Mouse (Mus musculus) testis, adult 2 months (tissue): Measurements from ENCODE around the gene Vsig10. TPM values are rescaled to one million over a fixed set of nuclear protein-coding genes. Genes with fewer than 3 reads are reported as not detected.

Experiments
- H3K27ac ChIP-seq: fragments of 200-500 bp; 2 replicates; pipeline ENCODE4 v1.5.1; 2012; ENCODE audit warnings: low read depth, low read length; ENCODE audit not compliant: control insufficient read depth, insufficient read depth
- H3K27me3 ChIP-seq: fragments of 200-500 bp; 2 replicates; pipeline ENCODE4 v1.6.1; 2012; ENCODE audit warnings: mild to moderate bottlenecking, low read length, moderate library complexity; ENCODE audit not compliant: control insufficient read depth, insufficient read depth
- H3K36me3 ChIP-seq: fragments of 200-500 bp; 2 replicates; pipeline ENCODE4 v1.6.1; 2012; ENCODE audit warnings: mild to moderate bottlenecking, low read length; ENCODE audit not compliant: control insufficient read depth, insufficient read depth
- H3K4me1 ChIP-seq: fragments of 200-500 bp; 2 replicates; pipeline ENCODE4 v1.6.1; 2012; ENCODE audit warnings: low read length; ENCODE audit not compliant: control insufficient read depth, insufficient read depth
- H3K4me3 ChIP-seq: fragments of 200-500 bp; 2 replicates; pipeline ENCODE4 v1.5.1; 2012; ENCODE audit warnings: low read depth, mild to moderate bottlenecking, low read length, moderate library complexity, mixed read lengths; ENCODE audit not compliant: control insufficient read depth
- CTCF ChIP-seq: fragments of 200-500 bp; IDR thresholded peaks from 2 replicates; pipeline ENCODE4 v1.5.1; 2012; ENCODE audit warnings: low read depth, mild to moderate bottlenecking, inconsistent platforms, low read length, moderate library complexity; ENCODE audit not compliant: control insufficient read depth, insufficient read depth, insufficient replicate concordance
- POLR2A ChIP-seq: fragments of 200-500 bp; IDR thresholded peaks from 2 replicates; pipeline ENCODE4 v1.6.1; 2012; ENCODE audit warnings: low read depth, mild to moderate bottlenecking, inconsistent platforms, low read length, moderate library complexity; ENCODE audit not compliant: control insufficient read depth
- polyA plus RNA-seq: library from polyadenylated mRNA; depleted of rRNA; stranded (reverse); fragments of >200 nt; gene quantifications from 2 replicates; pipeline ENCODE4 v1.2.3, GENCODE M21; 2012

The Vsig10 gene
- polyA plus RNA-seq, 1 experiment: 16.6 TPM

GRCm38 (mm10) chr5:117347011-117347410 lies 28.1 kb downstream of the Vsig10 start:
- Histone ChIP-seq H3K36me3 (no peaks in the 10 kb centered on the region), H3K27ac (peak overlapping the region; percentile 36), H3K27me3 (no peaks in the 10 kb centered on the region), H3K4me3 (no peak overlapping the region), H3K4me1 (peaks cover 5% of the 10 kb centered on the region)
- TF ChIP-seq POLR2A: no peak
- no peak for TF ChIP-seq CTCF

GRCm38 (mm10) chr5:117347838-117348237 lies 29.0 kb downstream of the Vsig10 start:
- H3K4me1 ChIP-seq: peaks cover 5% of the 10 kb centered on the region
- peak overlapping the region; percentile 74 for H3K4me3 ChIP-seq
- TF ChIP-seq CTCF (no peak), POLR2A (no peak)
- H3K27me3 ChIP-seq: no peaks in the 10 kb centered on the region
- H3K36me3 ChIP-seq: no peaks in the 10 kb centered on the region
- H3K27ac ChIP-seq: peak overlapping the region; percentile 76; the same call in 1 of the 2 replicates

GRCm38 (mm10) chr5:117348279-117348678 lies 29.4 kb downstream of the Vsig10 start:
- peaks cover 5% of the 10 kb centered on the region for H3K4me1 ChIP-seq
- H3K36me3 ChIP-seq: no peaks in the 10 kb centered on the region
- TF ChIP-seq POLR2A (0 out of 2 replicates have a peak, but pooled peaks have one; percentile 17), CTCF (no peak)
- H3K4me3 ChIP-seq: peak overlapping the region; percentile 87
- H3K27ac ChIP-seq: peak overlapping the region; percentile 76; the same call in 1 of the 2 replicates
- no peaks in the 10 kb centered on the region for H3K27me3 ChIP-seq

GRCm38 (mm10) chr5:117354121-117354520 lies 35.2 kb downstream of the Vsig10 start:
- Histone ChIP-seq H3K4me1 (peaks cover 12% of the 10 kb centered on the region), H3K36me3 (no peaks in the 10 kb centered on the region), H3K4me3 (no peak overlapping the region), H3K27me3 (no peaks in the 10 kb centered on the region; the same call in 1 of the 2 replicates), H3K27ac (no peak overlapping the region)
- TF ChIP-seq CTCF (no peak), POLR2A (no peak)

DNA sequence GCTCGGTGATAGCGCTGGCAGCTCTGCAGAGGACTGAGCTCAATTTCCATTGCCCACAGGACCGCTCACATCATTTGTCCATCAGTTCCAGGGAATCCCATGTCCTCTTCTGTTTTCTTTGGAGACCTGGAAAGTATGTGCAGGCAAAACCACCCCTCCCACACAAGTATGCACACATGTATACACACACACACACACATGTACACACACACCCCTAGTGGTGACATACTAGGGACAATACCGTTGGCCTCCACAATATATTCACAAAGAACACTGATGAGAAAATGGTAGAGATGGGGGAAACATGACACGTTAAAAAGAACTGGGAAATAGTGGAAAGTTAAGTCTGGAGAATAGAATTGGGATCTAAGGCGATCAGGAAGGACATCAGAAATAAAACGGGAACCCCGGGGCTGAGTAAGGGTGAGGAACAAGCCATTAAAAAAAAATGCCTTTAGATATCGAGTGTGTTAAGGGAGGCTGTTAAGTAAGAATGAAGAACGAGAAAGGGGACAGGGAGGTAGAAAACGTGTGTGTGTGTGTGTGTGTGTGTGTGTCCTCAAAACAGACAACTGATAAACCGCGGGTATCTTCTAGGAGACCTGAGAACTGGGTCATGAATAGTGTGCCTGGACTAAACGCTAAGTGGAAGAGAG lies 36.9 kb downstream of the Vsig10 start:
- H3K27me3 ChIP-seq: no peaks in the 10 kb centered on the region; the same call in 1 of the 2 replicates
- H3K4me3 ChIP-seq: no peak overlapping the region
- no peak for TF ChIP-seq CTCF
- TF ChIP-seq POLR2A: no peak
- peaks cover 19% of the 10 kb centered on the region for H3K4me1 ChIP-seq
- H3K36me3 ChIP-seq: no peaks in the 10 kb centered on the region
- H3K27ac ChIP-seq: peak overlapping the region; percentile 10

GRCm38 (mm10) chr5:117356365-117357128 lies 37.7 kb downstream of the Vsig10 start:
- Histone ChIP-seq H3K4me3 (peak overlapping the region; percentile 62), H3K27ac (peak overlapping the region; percentile 10), H3K4me1 (peaks cover 22% of the 10 kb centered on the region), H3K36me3 (no peaks in the 10 kb centered on the region), H3K27me3 (no peaks in the 10 kb centered on the region; the same call in 1 of the 2 replicates)
- TF ChIP-seq CTCF (no peak), POLR2A (no peak)

GRCm38 (mm10) chr5:117357129-117357477 lies 38.2 kb downstream of the Vsig10 start, which contains the start of gene Wsb2:
Gene Wsb2 (plus strand): TSS chr5:117357304.
- Histone ChIP-seq H3K4me3 (peak within 1 kb of the TSS; percentile 85), H3K27me3 (no peaks in the 10 kb centered on the region; the same call in 1 of the 2 replicates), H3K36me3 (no peaks in the 10 kb centered on the region), H3K4me1 (peaks cover 22% of the 10 kb centered on the region), H3K27ac (peak within 1 kb of the TSS; percentile 41)
- TF ChIP-seq POLR2A: no peak
- TF ChIP-seq CTCF: no peak
